Mouse (Mus musculus) heart, embryonic 11.5 days (tissue): ENCODE results near the gene Hmga2. TPM values are rescaled to one million over a fixed set of nuclear protein-coding genes. Genes with fewer than 3 reads are reported as not detected.

ENCODE experiments used
- ATAC-seq: fragments of 200-750 bp; cut with Nextera tagmentation; replicated peaks from 2 replicates; pipeline ENCODE4 v1.8.0; 2017; ENCODE audit warnings: moderate library complexity; ENCODE audit not compliant: insufficient number of reproducible peaks, low FRiP score, low TSS enrichment
- H3K27ac ChIP-seq: fragments of 300-500 bp; sonication (generic); 2 replicates; pipeline ENCODE4 v1.5.1; 2014; ENCODE audit warnings: mild to moderate bottlenecking, low read depth, low read length
- H3K27me3 ChIP-seq: fragments of 300-500 bp; sonication (generic); 2 replicates; pipeline ENCODE4 v1.6.1; 2014; ENCODE audit warnings: mild to moderate bottlenecking, low read length, mixed read lengths; ENCODE audit not compliant: control insufficient read depth, insufficient read depth
- H3K36me3 ChIP-seq: fragments of 300-500 bp; sonication (generic); 2 replicates; pipeline ENCODE4 v1.6.1; 2014; ENCODE audit warnings: mild to moderate bottlenecking, low read length, moderate library complexity, mixed read lengths; ENCODE audit not compliant: control insufficient read depth, insufficient read depth
- H3K4me1 ChIP-seq: fragments of 300-500 bp; sonication (generic); 2 replicates; pipeline ENCODE4 v1.6.1; 2014; ENCODE audit warnings: low read length; ENCODE audit not compliant: control insufficient read depth, insufficient read depth
- H3K4me2 ChIP-seq: fragments of 300-500 bp; sonication (generic); 2 replicates; pipeline ENCODE4 v1.6.1; 2014; ENCODE audit warnings: mild to moderate bottlenecking, moderate library complexity
- H3K4me3 ChIP-seq: fragments of 300-500 bp; sonication (generic); 2 replicates; pipeline ENCODE4 v1.5.1; 2014; ENCODE audit warnings: low read depth, low read length
- H3K9ac ChIP-seq: fragments of 300-500 bp; sonication (generic); 2 replicates; pipeline ENCODE4 v1.6.1; 2014; ENCODE audit warnings: mild to moderate bottlenecking, low read depth, low read length, moderate library complexity
- H3K9me3 ChIP-seq: fragments of 300-500 bp; sonication (generic); replicated peaks from 2 replicates; pipeline ENCODE4 v1.6.1; 2016; ENCODE audit warnings: low read length; ENCODE audit not compliant: control insufficient read depth
- WGBS: fragments of 180-500 bp; shearing (Covaris S2); extraction: QIAGEN DNeasy Blood & Tissue Kit; methylation state at CpG from one replicate; pipeline ENCODE4 v1.1.7; 2014; ENCODE audit not compliant: insufficient replicate concordance; 5-methylcytosine and 5-hydroxymethylcytosine counted together
- polyA plus RNA-seq: library from polyadenylated mRNA; unstranded; fragments of >200 nt; fragmentation: Nextera tagmentation; extraction: Ambion mirVana; gene quantifications from 2 replicates; pipeline ENCODE4 v1.2.1, GENCODE M21; 2014

Hmga2 gene
- polyA plus RNA-seq, 1 experiment from 2014 or later, result 42.6 TPM

DNA sequence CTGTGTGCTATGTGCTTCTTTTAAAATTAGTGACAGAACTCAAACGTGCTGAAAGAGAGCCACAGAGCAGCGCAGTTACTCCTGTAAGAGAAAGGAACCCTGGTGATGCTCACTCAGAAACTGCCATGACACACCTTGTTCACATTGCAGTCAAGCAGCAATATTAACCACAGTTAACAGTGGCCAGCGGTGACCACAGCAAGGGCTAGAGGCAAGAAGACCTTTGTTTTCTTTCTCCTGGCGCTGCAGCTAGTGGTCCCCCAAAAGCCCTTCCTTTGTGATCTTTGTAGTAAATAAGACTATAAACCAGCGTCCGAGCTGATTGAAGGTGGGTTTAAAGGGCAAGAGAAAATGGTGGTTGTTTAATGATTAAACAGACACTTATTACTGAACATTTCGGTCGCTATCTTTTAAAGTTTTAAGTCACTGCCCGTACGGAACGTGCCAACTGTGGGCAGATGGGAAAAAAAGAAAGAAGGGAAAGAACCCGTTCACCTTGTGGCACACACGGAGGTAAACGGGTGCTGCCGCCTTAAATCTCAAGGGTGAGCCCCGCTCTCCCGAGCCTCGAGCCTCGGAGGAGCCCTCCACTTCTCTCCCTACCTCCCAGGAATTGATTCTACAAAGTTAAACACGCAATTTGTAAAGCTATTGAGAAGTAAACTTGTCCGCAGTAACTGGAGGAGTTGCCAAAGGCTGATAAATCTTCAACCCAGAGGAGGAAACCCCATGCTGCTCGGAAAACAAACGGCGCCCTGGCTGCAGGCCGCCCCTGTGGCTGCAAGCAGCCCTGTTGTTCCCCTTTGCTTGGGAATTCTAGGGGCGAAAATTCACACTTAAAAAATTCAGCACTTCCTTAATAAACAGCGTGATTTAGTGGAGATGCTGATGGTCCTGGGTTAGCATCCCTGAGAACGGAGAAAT, 85.1 kb downstream of the Hmga2 start:
- Histone ChIP-seq H3K27me3 (no peaks in the 10 kb centered on the region), H3K36me3 (0 out of 2 replicates have a peak, but pooled peaks cover 2% of the 10 kb centered on the region), H3K27ac (no peak overlapping the region), H3K4me3 (no peak overlapping the region), H3K9me3 (no peaks in the 10 kb centered on the region), H3K4me2 (peak overlapping the region; percentile 7), H3K9ac (no peak overlapping the region; the same call in 1 of the 2 replicates), H3K4me1 (peaks cover 20% of the 10 kb centered on the region)
- ATAC-seq, result no peak
- WGBS, result 52% methylated on average over 28 of the region's 28 CpGs

DNA sequence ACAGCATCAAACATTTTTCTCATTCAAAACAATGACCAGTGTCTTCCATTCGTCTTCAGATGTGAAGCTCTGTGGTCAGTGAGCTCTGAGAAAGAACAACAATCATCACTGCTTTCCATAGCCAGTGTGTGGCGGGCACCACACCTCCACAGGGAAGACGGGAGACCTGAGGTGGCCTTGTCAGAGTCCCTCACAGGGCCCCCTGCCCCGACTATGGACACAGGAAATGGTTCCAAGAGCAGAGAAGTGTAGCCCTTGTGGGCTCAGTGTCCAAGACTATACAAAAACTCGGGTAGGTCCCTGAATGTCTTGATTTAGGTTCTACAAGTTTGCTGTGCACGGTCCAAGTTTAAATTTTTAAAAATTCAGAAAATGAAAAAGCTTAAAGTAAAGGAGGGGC, 86.6 kb downstream of the Hmga2 start:
- ATAC-seq, result no peak
- Histone ChIP-seq H3K9ac (no peak overlapping the region), H3K4me2 (no peak overlapping the region), H3K4me3 (no peak overlapping the region), H3K36me3 (0 out of 2 replicates have a peak, but pooled peaks cover 2% of the 10 kb centered on the region), H3K9me3 (no peaks in the 10 kb centered on the region), H3K27ac (no peak overlapping the region), H3K27me3 (no peaks in the 10 kb centered on the region), H3K4me1 (peaks cover 31% of the 10 kb centered on the region)
- 55% methylated on average over 6 of the region's 6 CpGs for WGBS

DNA sequence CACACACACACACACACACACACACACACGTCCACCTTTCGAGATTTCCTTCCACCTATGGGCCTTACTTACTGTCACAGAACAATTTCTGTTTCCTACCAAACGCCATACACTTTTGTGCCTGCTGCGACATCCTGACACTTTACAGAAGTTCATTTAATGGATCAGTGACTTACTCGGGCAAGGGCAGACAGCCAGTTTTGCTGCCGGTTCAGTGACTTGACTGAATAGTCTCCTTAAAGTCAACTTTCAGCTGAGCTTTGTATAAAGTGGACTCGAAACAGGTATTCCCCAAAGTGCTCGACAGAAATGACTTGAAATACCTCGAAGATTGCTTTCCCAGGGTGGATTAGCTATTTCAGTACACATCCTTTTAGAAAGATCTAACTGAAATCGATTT, 87.3 kb downstream of the Hmga2 start:
- Histone ChIP-seq H3K4me2 (no peak overlapping the region), H3K36me3 (0 out of 2 replicates have a peak, but pooled peaks cover 2% of the 10 kb centered on the region), H3K27me3 (no peaks in the 10 kb centered on the region), H3K4me3 (no peak overlapping the region), H3K9ac (no peak overlapping the region), H3K27ac (no peak overlapping the region), H3K4me1 (peaks cover 39% of the 10 kb centered on the region), H3K9me3 (no peaks in the 10 kb centered on the region)
- ATAC-seq, result no peak
- 59% methylated on average over 10 of the region's 10 CpGs for WGBS

DNA sequence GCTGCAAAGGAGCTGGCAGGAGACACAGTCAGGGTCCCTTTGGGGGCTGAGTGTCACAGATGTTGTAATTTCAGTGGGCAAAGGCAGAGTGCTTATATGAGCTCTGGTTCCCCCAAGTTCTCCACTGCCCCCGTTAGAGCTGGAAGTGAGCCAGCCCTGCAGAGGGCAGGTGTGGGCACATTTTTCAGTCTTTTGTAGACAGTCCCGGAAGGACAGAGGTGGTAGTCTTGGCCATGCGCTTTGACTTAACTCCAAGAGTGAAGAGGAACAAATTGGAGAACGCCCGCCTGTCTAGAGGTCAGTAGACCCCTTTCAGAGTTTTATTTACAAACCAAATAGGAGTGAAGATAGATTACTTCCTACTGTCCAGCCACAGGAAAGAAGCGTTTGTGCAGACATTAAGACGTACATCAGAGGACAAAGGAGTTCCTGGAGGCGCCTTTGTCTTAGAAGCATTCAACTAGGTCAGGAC, 87.8 kb downstream of the Hmga2 start:
- Histone ChIP-seq H3K4me1 (peaks cover 42% of the 10 kb centered on the region), H3K9ac (no peak overlapping the region), H3K4me2 (no peak overlapping the region), H3K9me3 (no peaks in the 10 kb centered on the region), H3K36me3 (0 out of 2 replicates have a peak, but pooled peaks cover 2% of the 10 kb centered on the region), H3K27ac (no peak overlapping the region), H3K4me3 (no peak overlapping the region), H3K27me3 (no peaks in the 10 kb centered on the region)
- WGBS, result 51% methylated on average over 8 of the region's 8 CpGs
- no peak for ATAC-seq

DNA sequence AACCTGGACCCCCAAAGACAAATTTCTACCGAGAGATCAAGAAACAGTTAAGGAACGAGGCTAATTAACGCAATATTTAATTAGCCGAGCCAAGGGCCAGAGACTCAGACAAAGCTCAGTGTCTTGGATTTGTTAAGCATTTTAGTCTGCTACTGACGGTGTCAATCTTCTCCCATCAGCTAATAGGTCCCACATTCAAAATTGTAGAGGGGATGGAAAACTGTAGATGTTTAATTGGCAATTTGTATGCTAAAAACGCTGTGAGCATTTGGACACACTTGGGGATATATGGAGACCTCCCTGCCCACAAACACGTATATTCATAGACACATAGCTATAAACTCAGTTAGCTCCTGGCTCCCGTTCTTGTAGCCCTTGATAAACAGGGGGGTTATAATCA, 89.2 kb downstream of the Hmga2 start:
- Histone ChIP-seq H3K9me3 (no peaks in the 10 kb centered on the region), H3K27me3 (no peaks in the 10 kb centered on the region), H3K4me3 (no peak overlapping the region), H3K4me2 (no peak overlapping the region), H3K9ac (no peak overlapping the region), H3K4me1 (peaks cover 38% of the 10 kb centered on the region), H3K36me3 (0 out of 2 replicates have a peak, but pooled peaks cover 2% of the 10 kb centered on the region), H3K27ac (no peak overlapping the region)
- WGBS, result 85% methylated on average over 8 of the region's 8 CpGs
- no peak for ATAC-seq

DNA sequence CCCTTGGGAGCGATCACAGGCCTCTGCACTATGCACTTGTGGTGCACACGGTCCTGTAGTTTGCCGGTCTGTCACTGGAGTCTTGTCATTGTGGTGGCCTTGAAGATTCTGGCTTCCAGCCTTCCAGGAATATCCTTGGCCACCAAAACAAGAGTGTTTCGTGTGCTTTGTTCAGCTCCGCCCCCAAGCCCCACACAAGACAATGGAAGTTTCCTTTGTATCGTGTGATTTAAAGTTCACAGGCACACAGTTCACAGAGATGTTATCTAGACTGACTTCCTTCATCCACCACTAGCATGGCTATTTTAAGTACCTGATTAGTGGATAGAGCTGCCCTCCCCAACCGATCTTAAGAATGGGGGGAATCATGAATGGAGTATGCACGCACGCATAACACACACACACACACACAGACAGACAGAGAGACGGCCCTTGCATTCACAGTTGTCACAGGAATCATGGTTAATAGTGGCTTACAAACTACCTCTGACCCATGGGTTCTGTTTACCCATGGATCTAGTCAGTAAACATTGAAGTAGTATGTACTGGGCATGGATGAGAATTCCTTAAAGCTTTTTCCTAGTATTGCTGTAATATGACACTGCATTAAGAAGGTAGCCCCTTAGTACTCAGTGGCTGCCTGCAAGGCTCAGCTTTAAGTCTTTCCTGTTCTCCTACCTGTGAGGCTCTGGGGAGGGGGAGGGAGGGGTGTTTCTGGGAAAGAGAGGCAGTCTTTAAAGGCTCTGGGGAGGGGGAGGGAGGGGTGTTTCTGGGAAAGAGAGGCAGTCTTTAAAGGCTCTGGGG, 91.3 kb downstream of the Hmga2 start:
- Histone ChIP-seq H3K4me1 (peaks cover 29% of the 10 kb centered on the region), H3K36me3 (0 out of 2 replicates have a peak, but pooled peaks cover 2% of the 10 kb centered on the region), H3K9ac (no peak overlapping the region), H3K27me3 (no peaks in the 10 kb centered on the region), H3K27ac (no peak overlapping the region; the same call in 1 of the 2 replicates), H3K4me2 (peak overlapping the region; percentile 7), H3K9me3 (no peaks in the 10 kb centered on the region), H3K4me3 (no peak overlapping the region)
- ATAC-seq, result 0 out of 2 replicates have a peak, but pooled peaks have one; percentile 31
- 39% methylated on average over 10 of the region's 10 CpGs for WGBS

DNA sequence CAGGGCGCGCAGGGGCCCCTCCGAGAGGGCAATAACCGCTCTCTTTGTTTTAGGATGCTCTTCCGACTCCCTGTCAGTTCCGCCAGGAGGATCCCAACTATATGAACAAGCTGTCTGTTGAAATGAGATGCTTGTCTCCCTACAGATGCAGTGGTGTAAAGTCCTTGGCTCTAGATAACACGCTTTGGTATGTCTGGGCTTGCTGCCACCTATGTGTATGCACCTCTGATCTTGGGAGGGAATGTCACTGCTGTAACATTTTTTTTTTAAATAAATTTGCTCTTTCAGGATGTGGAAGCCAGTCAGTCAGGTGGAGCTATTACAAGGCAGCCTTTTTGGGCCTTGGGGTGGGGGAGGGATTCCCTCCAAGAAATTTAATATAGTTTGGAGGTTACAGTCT, 92.2 kb downstream of the Hmga2 start:
- Histone ChIP-seq H3K4me1 (peaks cover 29% of the 10 kb centered on the region), H3K27me3 (no peaks in the 10 kb centered on the region), H3K36me3 (0 out of 2 replicates have a peak, but pooled peaks cover 2% of the 10 kb centered on the region), H3K4me2 (no peak overlapping the region), H3K9me3 (no peaks in the 10 kb centered on the region), H3K4me3 (no peak overlapping the region), H3K27ac (peak overlapping the region; percentile 7; the same call in 1 of the 2 replicates), H3K9ac (no peak overlapping the region; the same call in 1 of the 2 replicates)
- ATAC-seq, result no peak
- 71% methylated on average over 7 of the region's 7 CpGs for WGBS

DNA sequence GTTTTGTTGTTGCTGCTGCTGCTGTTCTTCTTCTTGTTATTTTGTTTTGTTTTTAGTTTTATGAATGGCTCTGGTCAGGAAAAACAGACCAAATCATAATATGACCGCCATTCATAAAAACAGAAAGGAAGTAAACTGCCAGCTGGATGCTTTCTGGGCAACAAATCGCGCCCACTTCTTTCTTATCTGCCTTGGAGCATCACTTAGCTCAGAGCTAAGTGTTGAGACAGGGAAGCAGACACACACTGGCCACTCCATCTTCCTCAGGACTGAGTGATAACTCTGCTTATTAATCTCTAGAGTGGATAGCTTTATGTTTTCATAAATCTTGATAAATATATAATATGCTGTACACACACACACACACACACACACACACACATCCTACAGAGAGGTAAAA, 98.5 kb downstream of the Hmga2 start:
- no peak overlapping the region for H3K9ac ChIP-seq

More for the DNA sequence above, 98.5 kb downstream of the Hmga2 start:
- Histone ChIP-seq H3K4me2 (peak overlapping the region; percentile 43), H3K27me3 (no peaks in the 10 kb centered on the region), H3K36me3 (no peaks in the 10 kb centered on the region), H3K27ac (peak overlapping the region; percentile 62), H3K4me1 (peaks cover 16% of the 10 kb centered on the region), H3K4me3 (no peak overlapping the region), H3K9me3 (no peaks in the 10 kb centered on the region)
- WGBS, result 58% methylated on average over 3 of the region's 3 CpGs
- ATAC-seq, result no peak
